Mouse (Mus musculus): Measurements from ENCODE around the gene Ankrd6. TPM values are rescaled to one million over a fixed set of nuclear protein-coding genes. Genes with fewer than 3 reads are reported as not detected.
A peak's percentile ranks its signal among the peaks of the same experiment; 100 is the strongest.

Ankrd6 gene
- polyA plus RNA-seq, 1 experiment from 2014 or later = 12.7 TPM

DNA sequence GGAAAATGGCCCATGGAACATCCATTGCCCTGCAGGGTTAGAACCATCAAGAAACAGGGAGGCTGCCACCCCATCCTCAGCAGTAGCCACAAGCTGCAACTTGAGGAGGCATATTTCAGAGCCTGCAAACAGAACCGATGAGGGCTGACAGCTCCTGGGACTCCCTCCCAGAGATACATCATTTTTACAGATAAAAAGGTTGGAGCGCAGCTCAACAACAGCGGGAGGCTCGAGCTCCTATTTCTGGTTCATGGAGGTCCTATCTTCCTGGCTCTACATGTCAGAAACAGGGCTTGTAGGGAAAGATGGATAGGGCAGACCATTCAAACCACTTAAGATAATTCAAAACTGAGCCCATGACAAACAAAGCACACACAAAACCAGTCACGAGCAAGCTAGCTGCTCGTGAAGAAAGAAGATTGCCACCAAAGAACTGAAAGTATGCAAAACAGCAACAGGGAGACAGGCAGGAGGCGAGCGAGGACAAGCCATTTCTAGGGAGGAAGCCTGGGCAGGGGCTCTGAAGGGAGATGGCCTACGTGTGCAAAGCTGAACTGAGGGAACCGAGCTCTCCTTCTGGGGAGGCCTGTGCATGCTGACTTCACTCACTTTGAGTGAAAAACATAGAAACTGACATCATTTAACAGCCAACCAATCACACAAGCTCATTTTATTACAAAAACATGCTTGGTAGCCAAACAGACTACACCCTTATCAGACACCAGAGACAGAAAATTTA is 60.5 kb downstream of the Ankrd6 start:
- 60% methylated on average over 10 of the region's 10 CpGs for WGBS
- H3K27ac ChIP-seq = no peak overlapping the region
- H3K9ac ChIP-seq = no peak overlapping the region
- H3K4me2 ChIP-seq (replicated peaks) = no peak overlapping the region
- H3K9me3 ChIP-seq = peaks cover 19% of the 10 kb centered on the region
- peaks cover 14% of the 10 kb centered on the region; the same call in 1 of the 2 replicates for H3K4me1 ChIP-seq
- ATAC-seq (ENCODE audit: low FRiP score, low read depth) = no peak
- peaks cover 8% of the 10 kb centered on the region; the same call in 1 of the 2 replicates for H3K36me3 ChIP-seq
- no peaks in the 10 kb centered on the region for H3K27me3 ChIP-seq
- H3K4me3 ChIP-seq = no peak overlapping the region

DNA sequence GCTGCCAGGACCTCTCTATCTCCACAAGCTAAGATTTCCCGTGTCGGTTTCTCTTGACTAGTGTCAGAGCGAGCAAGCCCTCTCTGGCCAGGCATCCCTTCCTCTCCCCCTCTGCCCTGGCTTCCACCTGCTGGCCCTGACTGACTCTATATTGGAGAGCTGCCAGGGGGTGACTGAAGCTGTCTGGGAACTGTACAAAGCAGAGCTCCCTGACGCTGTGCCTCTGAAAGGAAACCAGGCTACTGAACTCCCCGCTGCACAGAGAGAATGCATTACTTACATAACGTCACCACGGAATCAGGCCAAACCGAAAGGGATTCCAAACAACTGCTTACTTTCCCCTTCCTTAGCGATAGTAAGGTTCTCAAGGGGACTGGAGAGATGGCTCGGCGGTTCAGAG is 61.4 kb downstream of the Ankrd6 start:
- H3K4me1 ChIP-seq = peaks cover 15% of the 10 kb centered on the region

DNA sequence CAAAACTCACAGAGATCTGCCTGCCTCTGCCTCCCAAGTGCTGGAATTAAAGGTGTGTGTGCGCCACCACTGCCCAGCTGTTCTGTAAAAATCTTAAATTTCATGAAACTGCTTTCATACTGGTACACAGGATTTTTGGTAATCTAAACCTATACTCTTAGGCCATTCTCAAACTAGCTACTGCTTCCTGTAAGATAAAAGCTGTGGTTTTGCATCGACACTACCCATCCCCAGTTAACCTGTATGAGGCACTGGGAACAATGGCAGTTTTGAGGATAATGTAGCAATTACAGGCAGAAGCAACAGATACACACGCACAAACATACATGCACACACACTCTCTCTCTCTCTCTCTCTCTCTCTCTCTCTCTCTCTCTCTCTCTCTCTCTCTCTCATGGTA is 64.2 kb downstream of the Ankrd6 start:
- H3K27ac ChIP-seq = no peak overlapping the region
- WGBS = 97% methylated on average over 3 of the region's 3 CpGs
- no peaks in the 10 kb centered on the region for H3K36me3 ChIP-seq
- no peaks in the 10 kb centered on the region for H3K9me3 ChIP-seq
- H3K4me1 ChIP-seq = peaks cover 23% of the 10 kb centered on the region
- no peaks in the 10 kb centered on the region for H3K27me3 ChIP-seq
- ATAC-seq (ENCODE audit: low FRiP score, low read depth) = no peak
- H3K9ac ChIP-seq = no peak overlapping the region
- H3K4me2 ChIP-seq (replicated peaks) = no peak overlapping the region
- no peak overlapping the region for H3K4me3 ChIP-seq

More for the DNA sequence above, 61.4 kb downstream of the Ankrd6 start:
- Histone ChIP-seq H3K27me3 (no peaks in the 10 kb centered on the region), H3K9me3 (peaks cover 10% of the 10 kb centered on the region), H3K27ac (no peak overlapping the region), H3K4me3 (no peak overlapping the region), H3K9ac (no peak overlapping the region), H3K36me3 (0 out of 2 replicates have a peak, but pooled peaks cover 8% of the 10 kb centered on the region), H3K4me2 (replicated peaks) (no peak overlapping the region)
- WGBS = 66% methylated on average over 11 of the region's 11 CpGs
- ATAC-seq (ENCODE audit: low FRiP score, low read depth) = peak; percentile 67; the same call in 1 of the 2 replicates

DNA sequence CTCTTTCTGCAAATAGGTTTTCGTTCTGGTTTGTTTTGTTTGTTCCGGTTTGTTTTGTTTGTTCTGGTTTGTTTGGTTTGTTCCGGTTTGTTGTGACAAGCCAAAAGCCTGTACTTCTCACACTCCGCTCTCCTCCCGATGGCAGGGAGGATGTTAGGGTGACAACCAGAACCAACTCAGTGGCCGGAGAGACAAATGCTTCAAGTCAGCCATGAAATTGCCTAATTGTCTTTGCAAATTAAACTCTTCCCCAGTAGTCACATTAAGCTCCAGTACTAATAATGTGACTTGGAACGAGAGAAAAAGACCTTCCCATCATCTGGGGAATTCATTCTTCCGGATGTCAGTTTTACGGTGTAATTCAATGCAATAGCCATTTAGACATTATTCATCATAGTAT is 66.0 kb downstream of the Ankrd6 start:
- Histone ChIP-seq H3K27me3 (no peaks in the 10 kb centered on the region), H3K9ac (no peak overlapping the region), H3K4me2 (replicated peaks) (no peak overlapping the region), H3K36me3 (no peaks in the 10 kb centered on the region), H3K4me1 (peaks cover 14% of the 10 kb centered on the region), H3K27ac (no peak overlapping the region), H3K4me3 (no peak overlapping the region), H3K9me3 (no peaks in the 10 kb centered on the region)
- 57% methylated on average over 9 of the region's 9 CpGs for WGBS
- ATAC-seq (ENCODE audit: low FRiP score, low read depth) = no peak

DNA sequence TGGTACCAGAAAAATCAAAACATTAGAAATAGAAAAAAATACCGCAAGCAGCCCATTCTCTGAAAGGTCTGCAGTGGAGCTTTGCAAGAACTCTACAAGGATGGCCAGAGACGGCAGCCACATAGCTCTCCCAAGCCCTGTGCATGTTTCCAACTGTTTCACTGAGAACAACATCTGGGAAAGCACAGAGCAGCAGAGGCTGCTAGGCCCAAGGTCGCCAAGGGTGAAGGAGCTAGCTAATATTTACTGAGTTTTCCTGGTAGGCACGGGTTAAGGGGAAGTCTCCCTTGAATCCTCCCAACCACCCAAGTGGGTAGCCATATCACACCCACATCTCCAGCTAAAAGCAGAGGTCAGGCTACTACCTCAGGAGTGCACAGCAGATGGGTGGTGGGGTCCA is 69.6 kb downstream of the Ankrd6 start:
- Histone ChIP-seq H3K36me3 (no peaks in the 10 kb centered on the region), H3K4me2 (replicated peaks) (no peak overlapping the region), H3K9ac (no peak overlapping the region), H3K4me3 (no peak overlapping the region), H3K27me3 (no peaks in the 10 kb centered on the region), H3K4me1 (peaks cover 17% of the 10 kb centered on the region), H3K9me3 (no peaks in the 10 kb centered on the region), H3K27ac (no peak overlapping the region)
- 65% methylated on average over 4 of the region's 4 CpGs for WGBS
- ATAC-seq (ENCODE audit: low FRiP score, low read depth) = no peak

DNA sequence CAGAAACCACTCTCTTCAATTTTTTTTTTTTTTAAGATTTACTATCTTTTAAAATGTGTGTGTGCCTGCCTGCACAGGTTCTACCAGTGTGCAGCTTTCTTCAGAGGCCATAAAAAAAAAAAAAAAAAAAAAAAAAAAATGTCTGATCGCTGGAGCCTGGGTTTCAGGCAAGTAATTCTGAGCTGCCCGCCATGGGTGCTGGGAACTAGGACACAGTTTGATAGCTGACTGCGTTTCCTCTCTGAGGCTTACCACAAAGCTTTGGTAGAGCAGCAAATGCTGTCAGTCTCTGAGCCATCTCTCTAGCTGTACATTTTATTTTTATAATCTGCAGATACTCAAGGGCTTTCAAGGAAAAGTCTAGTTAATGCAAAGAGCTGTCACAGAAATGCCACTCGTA is 76.0 kb downstream of the Ankrd6 start:
- H3K36me3 ChIP-seq = no peaks in the 10 kb centered on the region
- no peak overlapping the region for H3K9ac ChIP-seq
- H3K4me3 ChIP-seq = no peak overlapping the region
- no peaks in the 10 kb centered on the region for H3K27me3 ChIP-seq
- peaks cover 8% of the 10 kb centered on the region; the same call in 1 of the 2 replicates for H3K4me1 ChIP-seq
- ATAC-seq (ENCODE audit: low FRiP score, low read depth) = no peak
- no peaks in the 10 kb centered on the region for H3K9me3 ChIP-seq
- no peak overlapping the region for H3K27ac ChIP-seq
- H3K4me2 ChIP-seq (replicated peaks) = no peak overlapping the region
- 70% methylated on average over 4 of the region's 4 CpGs for WGBS

DNA sequence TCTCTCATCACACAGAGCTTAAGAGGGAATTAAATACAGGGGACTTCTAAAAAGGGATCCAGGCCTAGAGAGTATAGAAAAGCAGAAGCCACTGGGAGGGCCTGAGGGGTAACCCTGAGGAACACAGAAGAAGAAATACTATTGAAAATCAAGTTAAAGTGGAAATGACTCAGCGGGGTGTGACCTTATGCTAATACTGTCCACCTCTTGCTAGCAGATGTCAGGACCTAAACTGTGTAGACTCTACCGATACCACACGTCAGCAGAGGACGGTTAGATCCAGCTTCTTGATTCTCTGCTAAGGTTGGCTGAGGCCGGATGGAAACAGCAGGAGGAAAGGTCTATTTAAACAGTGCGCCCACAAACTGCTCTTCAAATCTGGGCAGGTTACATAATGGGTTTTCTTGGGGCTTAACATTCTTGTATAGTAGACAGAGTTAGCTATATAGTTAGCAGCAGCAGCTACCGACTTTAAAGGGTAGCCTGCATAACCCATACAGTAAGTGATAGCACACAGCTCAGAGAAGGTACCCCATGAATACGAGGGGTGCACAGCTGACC is 78.4 kb downstream of the Ankrd6 start:
- 82% methylated on average over 8 of the region's 8 CpGs for WGBS
- no peaks in the 10 kb centered on the region for H3K36me3 ChIP-seq

DNA sequence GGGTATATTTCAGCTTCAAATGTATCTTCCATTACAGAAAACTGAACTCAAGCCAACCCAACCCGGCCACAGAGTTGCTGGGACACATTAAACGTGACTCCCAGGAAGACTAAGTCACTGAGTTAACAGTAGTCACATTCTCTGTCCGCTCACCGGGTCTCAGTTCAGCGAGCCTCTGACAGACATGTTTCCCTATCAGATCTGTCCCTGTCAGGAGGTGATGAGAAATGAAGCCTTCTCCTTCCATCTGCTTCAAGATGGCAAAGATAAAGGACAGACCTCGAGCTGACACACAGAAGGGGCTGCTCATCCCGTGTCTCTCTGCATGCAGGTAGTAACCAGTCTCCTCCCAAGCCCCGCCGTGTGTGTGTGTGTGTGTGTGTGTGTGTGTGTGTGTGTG is 81.3 kb downstream of the Ankrd6 start:
- H3K27ac ChIP-seq = no peak overlapping the region
- 68% methylated on average over 9 of the region's 9 CpGs for WGBS

More for the DNA sequence above, 78.4 kb downstream of the Ankrd6 start:
- H3K9ac ChIP-seq = no peak overlapping the region
- no peaks in the 10 kb centered on the region for H3K9me3 ChIP-seq
- H3K4me3 ChIP-seq = no peak overlapping the region
- H3K4me1 ChIP-seq = no peaks in the 10 kb centered on the region
- ATAC-seq (ENCODE audit: low FRiP score, low read depth) = no peak
- no peak overlapping the region for H3K4me2 ChIP-seq (replicated peaks)
- no peaks in the 10 kb centered on the region for H3K27me3 ChIP-seq
- no peak overlapping the region for H3K27ac ChIP-seq

DNA sequence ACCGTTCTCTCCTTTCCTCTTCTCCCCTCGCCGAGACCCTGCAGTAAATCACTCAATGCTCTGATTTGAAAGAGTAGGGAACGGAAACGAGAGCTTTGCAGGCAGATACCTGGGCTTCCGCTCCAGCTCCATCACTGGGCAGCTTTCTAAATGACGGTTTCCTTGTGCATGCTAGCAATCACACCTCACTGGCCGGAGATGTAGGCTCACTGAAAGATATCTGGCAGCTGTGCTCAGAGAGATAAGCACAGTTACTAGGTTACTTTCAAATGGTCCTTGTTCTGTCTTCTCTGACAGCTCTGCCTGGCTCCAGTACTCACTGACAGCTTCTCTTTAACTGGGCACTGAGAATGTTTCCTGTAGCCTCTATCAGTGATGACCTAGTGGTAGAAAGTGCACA is 81.8 kb downstream of the Ankrd6 start:
- no peak for ATAC-seq (ENCODE audit: low FRiP score, low read depth)

More for the DNA sequence above, 81.3 kb downstream of the Ankrd6 start:
- no peak for ATAC-seq (ENCODE audit: low FRiP score, low read depth)
- Histone ChIP-seq H3K9ac (no peak overlapping the region), H3K36me3 (no peaks in the 10 kb centered on the region), H3K4me2 (replicated peaks) (no peak overlapping the region), H3K4me1 (peaks cover 4% of the 10 kb centered on the region), H3K9me3 (no peaks in the 10 kb centered on the region), H3K4me3 (no peak overlapping the region), H3K27me3 (peaks cover 3% of the 10 kb centered on the region; the same call in 1 of the 2 replicates)

DNA sequence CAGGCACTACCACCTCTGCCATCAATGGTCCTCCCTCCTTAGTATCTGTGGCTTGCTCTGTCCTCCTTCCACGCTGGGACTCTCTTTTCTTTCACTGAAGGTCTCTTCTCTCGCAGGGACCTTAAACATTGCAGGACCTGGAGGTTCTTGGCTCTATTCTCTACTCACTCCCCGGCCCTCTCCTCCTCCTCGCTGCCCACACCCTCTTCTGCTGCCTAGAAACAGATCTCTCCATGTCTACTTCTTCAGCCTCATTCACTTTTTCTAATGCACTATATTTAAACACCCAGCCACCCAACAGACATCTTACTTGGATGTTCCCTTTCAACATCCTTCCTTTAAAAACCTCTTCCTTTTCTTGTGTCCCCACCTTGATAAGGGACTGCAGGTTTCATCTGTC is 82.2 kb downstream of the Ankrd6 start:
- Histone ChIP-seq H3K4me2 (replicated peaks) (no peak overlapping the region), H3K4me3 (no peak overlapping the region), H3K9me3 (no peaks in the 10 kb centered on the region), H3K9ac (no peak overlapping the region), H3K27me3 (peaks cover 3% of the 10 kb centered on the region; the same call in 1 of the 2 replicates), H3K36me3 (no peaks in the 10 kb centered on the region), H3K27ac (no peak overlapping the region), H3K4me1 (peaks cover 13% of the 10 kb centered on the region)
- 84% methylated on average over 4 of the region's 4 CpGs for WGBS
- no peak for ATAC-seq (ENCODE audit: low FRiP score, low read depth)

More for the DNA sequence above, 81.8 kb downstream of the Ankrd6 start:
- Histone ChIP-seq H3K36me3 (no peaks in the 10 kb centered on the region), H3K4me1 (peaks cover 9% of the 10 kb centered on the region), H3K4me2 (replicated peaks) (no peak overlapping the region), H3K27ac (no peak overlapping the region), H3K9ac (no peak overlapping the region), H3K27me3 (peaks cover 3% of the 10 kb centered on the region; the same call in 1 of the 2 replicates), H3K4me3 (no peak overlapping the region), H3K9me3 (no peaks in the 10 kb centered on the region)
- WGBS = 38% methylated on average over 8 of the region's 8 CpGs

DNA sequence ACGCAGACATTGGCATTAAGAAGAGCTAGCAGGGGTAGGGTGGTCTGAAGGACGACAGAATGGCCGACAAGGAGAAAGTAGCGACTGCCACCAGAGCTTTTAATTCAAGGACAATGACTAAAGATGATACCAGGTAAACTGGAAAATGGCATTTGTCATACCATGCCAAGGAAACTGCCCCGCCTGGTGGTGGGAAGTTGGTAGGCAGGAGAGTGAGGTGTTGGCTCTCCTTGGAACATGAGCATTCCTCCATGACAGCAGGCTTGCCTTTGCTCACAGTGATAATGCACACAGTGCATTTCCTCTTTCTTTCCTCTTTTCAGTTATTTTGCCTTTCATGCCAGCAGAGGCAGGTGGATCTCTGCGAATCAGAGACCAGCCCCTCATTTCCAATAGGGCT is 83.2 kb downstream of the Ankrd6 start:
- H3K27ac ChIP-seq = no peak overlapping the region
- H3K9ac ChIP-seq = no peak overlapping the region
- H3K4me3 ChIP-seq = no peak overlapping the region
- peaks cover 21% of the 10 kb centered on the region for H3K4me1 ChIP-seq
- no peak overlapping the region for H3K4me2 ChIP-seq (replicated peaks)
- no peaks in the 10 kb centered on the region for H3K36me3 ChIP-seq
- H3K9me3 ChIP-seq = no peaks in the 10 kb centered on the region
- no peak for ATAC-seq (ENCODE audit: low FRiP score, low read depth)
- WGBS = 84% methylated on average over 6 of the region's 6 CpGs
- H3K27me3 ChIP-seq = peaks cover 3% of the 10 kb centered on the region; the same call in 1 of the 2 replicates

DNA sequence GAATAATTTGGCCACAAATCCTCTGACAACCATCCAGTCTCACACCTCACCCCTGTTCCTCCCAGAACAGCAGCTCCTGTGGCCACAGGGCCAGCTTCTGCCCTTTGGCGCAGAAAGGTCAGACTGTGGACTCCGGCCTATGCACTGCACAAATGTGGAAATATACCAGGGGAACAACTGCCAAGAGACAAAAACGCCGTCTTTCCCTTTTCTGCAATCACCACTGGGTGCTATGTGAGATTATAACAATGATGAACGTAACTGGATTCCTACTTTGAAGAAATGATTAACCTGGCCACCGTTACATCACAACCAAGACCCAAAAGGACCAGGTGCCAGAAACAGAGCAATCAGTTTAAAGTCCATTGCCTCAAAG is 85.8 kb downstream of the Ankrd6 start:
- no peak overlapping the region for H3K27ac ChIP-seq
- H3K4me1 ChIP-seq = peaks cover 33% of the 10 kb centered on the region
- H3K36me3 ChIP-seq = no peaks in the 10 kb centered on the region
- no peaks in the 10 kb centered on the region for H3K9me3 ChIP-seq
- H3K9ac ChIP-seq = no peak overlapping the region
- no peak for ATAC-seq (ENCODE audit: low FRiP score, low read depth)
- peak overlapping the region; percentile 58; the same call in 1 of the 2 replicates for H3K4me2 ChIP-seq (replicated peaks)
- H3K27me3 ChIP-seq = peaks cover 3% of the 10 kb centered on the region; the same call in 1 of the 2 replicates
- no peak overlapping the region for H3K4me3 ChIP-seq
- 85% methylated on average over 6 of the region's 6 CpGs for WGBS

All from limb, embryonic 13.5 days (tissue).